Mouse (Mus musculus): Measurements from ENCODE around the gene Utp6.

Utp6 gene

GRCm38 (mm10) chr11:79961346-79962124, 655 bp downstream of the Utp6 start:
- DNase-seq (ENCODE audit: low read depth), result peak; percentile 17

- no peak for DNase-seq (ENCODE audit: low read depth)
Measured at GRCm38 (mm10) chr11:79947265-79947664, 14.9 kb downstream of the Utp6 start.

DNA sequence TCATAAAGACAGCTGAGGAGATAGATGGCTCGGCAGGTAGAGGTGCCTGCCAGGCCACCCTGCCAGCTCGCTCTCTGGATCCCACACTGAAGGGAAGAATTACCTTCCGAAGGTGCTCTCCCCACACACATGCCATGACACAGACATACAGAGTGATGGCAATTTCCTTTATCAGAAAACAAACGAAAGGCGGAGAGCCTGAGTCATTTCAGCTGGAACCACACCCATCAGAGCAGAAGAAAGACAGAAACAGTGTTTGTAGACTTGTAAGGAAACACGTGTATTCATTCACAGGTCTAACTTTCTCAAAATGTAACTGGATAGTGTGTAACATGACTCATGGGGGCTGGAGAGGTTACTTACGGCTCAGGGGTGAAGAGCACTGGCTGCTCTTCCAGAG, 18.6 kb downstream of the Utp6 start:
- peak; percentile 38 for DNase-seq (ENCODE audit: low read depth)

- no peak for DNase-seq (ENCODE audit: low read depth)
Measured at GRCm38 (mm10) chr11:79943136-79943535, 19.1 kb downstream of the Utp6 start.

GRCm38 (mm10) chr11:79935766-79936165, 26.4 kb downstream of the Utp6 start:
- no peak for DNase-seq (ENCODE audit: low read depth)

DNA sequence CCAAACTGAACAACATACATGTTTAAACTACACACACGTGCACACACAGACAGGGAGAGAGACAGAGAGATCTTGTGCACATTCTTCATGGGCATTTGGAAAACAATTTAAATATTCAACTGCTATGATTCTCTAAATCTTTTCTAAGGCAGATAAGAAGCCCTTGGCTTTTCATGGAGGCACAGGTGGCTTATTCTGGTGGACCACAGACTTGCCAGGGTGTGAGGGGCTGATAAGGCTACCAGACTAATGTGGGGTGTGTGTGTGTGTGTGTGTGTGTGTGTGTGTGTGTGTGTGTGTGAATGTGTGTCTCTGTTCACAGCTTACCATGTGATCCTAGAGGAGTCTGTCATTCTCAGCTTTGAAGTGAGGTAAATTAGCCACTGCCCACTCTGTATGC, 39.4 kb downstream of the Utp6 start:
- DNase-seq (ENCODE audit: low read depth), result no peak

DNA sequence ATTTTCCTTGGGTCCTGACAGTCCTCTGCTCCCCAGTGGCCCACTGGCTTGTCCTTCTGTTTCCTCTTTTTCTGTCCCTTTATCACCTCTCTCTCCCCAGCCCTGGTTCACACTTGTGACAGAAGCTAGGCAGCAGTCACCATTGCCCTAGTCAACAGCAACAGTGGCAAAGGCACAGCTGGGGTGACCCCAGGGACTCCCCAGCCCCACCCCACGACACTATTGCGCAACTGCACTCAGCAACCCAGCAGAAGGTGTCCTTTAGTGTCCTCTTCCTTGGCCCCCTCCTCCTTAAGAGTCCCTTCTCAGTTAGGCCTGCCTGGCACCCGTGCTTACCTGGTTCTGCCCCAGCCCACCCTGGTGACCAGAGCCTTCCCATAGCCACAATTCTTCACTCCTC, 40.0 kb downstream of the Utp6 start:
- no peak for DNase-seq (ENCODE audit: low read depth)

- DNase-seq (ENCODE audit: low read depth), result no peak
Measured at GRCm38 (mm10) chr11:79920505-79921025, 41.6 kb downstream of the Utp6 start.

DNA sequence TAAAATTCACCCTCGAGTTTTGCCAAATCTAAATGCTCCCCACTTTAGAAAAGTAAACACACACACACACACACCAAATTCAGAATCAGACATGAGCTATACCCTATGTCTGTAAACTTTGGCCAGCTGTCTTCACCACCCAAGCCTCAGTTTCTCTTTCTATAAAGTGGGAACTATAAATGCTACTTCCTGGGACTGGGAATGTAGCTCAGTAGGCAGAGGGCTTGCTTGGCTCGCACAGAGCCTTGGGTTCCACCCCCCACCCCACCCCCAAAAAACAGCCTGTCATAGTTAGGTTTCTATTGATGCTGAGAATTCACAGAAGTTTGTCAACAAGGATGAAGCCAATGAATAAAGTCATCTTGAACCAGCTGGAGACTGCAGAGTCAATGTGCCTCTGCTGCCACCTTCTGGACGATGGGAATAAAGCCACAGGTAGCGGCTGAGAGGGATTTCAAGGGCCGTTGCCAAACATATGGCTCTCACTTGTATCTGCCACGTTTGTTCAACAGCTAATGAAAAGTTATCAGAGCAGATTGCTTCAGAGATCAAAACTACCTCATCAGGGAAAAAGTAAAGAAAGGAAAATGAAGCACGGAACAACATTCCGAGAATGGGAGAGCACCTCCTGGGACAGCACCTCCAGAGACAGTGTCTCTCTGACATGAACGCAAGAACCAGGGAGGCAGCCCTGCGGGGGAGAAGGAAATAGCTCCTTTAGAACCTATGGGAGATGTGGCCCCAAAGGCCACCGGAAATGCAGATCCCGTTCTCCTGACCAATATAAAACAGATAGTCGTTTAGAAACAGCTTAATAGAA, 42.3 kb downstream of the Utp6 start:
- peak; percentile 90 for DNase-seq (ENCODE audit: low read depth)

GRCm38 (mm10) chr11:79915696-79916349, 46.4 kb downstream of the Utp6 start:
- DNase-seq (ENCODE audit: low read depth), result no peak

DNA sequence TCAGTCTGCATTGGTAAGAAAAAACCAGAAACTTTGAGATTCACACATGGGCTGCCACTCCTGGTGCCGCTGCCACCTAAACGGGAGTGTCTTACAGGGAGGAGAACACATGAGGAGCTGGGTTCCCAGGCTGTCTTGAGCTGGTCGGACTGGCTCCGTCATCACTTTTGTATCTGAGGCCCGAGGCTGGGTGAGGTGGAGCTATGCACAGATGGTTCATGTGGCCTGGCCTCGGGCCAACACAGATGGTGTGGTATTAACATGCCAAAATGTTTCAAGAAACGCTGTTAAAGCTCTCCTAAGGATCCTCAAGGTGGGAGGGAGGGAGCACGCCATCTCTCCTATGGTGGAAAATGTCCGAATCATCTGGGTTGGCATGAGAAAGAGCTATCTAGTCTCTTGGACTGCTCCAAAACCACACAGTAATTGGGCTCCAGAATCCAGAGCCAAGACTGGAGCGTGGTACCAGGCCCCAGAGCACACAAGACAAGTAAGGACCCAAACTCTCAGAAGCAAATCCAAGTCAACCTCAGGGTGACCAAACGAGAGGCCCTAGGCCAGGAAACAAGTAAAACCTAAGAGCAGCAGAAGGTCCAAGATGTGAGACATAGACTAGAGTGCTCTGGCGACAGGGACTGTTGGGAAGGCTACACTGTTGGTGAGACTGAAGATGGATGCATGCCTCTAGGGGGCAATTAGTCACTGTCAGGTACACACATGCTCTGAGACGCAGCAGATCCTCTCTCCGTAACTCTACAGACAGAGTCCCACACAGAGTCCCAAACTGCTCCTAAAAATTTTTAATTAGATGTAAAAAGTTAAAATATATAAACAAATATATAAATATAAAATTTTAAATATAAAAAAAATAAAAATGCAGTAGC, 53.3 kb downstream of the Utp6 start:
- no peak for DNase-seq (ENCODE audit: low read depth)

DNA sequence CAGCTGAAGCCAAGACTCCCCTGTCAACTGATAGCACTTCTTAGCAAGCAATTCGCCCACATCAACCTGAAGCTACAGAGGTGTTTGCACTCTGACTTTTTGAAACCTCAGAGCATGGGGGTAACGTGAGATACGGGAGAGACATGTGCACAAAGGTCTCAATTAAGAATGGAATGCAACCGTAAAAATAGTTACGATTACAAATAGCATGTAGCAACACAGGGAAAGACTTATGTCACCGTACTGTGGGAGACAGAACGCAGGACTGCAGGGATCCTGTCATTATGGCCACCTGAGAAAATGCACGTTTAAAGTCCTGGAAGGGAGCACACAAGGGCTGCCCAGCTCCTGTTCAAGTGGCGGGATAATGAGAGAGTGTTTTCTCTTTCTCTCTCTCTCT, 55.3 kb downstream of the Utp6 start:
- no peak for DNase-seq (ENCODE audit: low read depth)

- no peak for DNase-seq (ENCODE audit: low read depth)
Measured at GRCm38 (mm10) chr11:79902881-79903481, 59.2 kb downstream of the Utp6 start.

GRCm38 (mm10) chr11:79901146-79901545, 61.0 kb downstream of the Utp6 start:
- DNase-seq (ENCODE audit: low read depth), result no peak

- no peak for DNase-seq (ENCODE audit: low read depth)
Measured at GRCm38 (mm10) chr11:79892259-79892658, 69.9 kb downstream of the Utp6 start.

DNA sequence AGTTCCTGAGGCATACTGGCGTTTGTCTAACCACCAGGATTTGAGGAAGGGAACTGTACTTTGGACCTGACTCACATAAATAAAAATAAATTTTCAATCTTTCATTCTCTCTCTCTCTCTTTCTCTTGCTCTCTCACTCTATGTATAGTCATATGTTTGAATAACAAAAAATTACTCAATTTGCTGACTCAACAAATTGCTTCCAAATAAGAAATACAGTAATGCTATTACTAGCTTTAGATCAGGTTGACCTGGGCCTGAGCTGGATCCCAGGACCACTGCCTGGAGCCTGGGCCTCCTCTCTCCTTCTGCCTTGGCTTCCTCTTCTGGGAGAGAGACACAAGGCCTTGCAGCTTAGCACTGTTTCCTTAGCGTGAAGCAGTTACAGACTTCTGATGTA, 71.4 kb downstream of the Utp6 start:
- DNase-seq (ENCODE audit: low read depth), result no peak

- DNase-seq (ENCODE audit: low read depth), result no peak
Measured at GRCm38 (mm10) chr11:79886961-79887360, 75.2 kb downstream of the Utp6 start.

DNA sequence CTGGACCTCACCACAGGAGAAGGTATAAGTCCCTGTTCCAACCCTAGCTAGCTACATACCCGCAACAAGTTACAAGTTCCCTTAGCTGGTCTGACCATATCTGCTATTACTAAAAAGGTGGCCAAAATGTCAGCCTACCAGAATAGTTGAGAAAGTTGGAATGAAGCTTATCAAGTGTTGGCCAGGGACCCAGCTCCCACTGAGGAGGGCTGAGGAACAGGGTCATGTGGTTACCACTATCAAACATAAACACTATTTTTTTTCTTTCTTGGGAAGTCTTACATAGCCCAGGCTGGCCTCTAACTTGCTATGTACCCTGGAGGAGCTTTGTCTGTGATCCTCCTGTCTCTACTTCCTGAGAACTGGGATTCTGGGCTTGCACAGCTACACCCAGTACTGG, 75.8 kb downstream of the Utp6 start:
- no peak for DNase-seq (ENCODE audit: low read depth)

- DNase-seq (ENCODE audit: low read depth), result no peak
Measured at GRCm38 (mm10) chr11:79885713-79886393, 76.3 kb downstream of the Utp6 start.

DNA sequence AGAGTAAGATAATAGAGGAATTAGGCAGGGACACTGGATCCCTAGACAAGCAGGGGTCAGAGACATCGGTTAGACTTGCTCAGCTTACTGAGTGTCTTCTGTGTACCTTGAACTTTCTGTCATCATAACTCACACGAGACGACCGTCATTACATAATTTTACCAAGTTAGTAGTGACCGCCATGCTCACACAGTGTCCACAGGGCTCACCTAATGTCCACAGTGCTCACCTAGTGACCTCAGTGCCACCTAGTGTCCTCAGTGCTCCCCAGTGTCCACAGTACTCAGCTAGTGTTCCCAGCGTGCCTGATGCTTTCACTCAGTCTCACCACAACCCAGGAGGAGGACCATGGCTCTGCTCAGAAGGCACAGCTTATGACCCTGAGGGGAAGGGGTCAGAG, 77.4 kb downstream of the Utp6 start:
- DNase-seq (ENCODE audit: low read depth), result no peak
